Mouse (Mus musculus) heart, embryonic 10.5 days (tissue): ENCODE results near the gene Mamdc2. TPM values are rescaled to one million over a fixed set of nuclear protein-coding genes. Genes with fewer than 3 reads are reported as not detected.
"Not testable (repeated sequence)": the region's sequence is repeated elsewhere in the genome, so short reads cannot be mapped to it uniquely, and the experiment has no call there.

Experiments
- DNase-seq: peaks from one replicate; pipeline ENCODE4 v3.0.0-alpha.2; 2017; ENCODE audit warnings: low spot score
- H3K27ac ChIP-seq: fragments of 300-500 bp; sonication (generic); 2 replicates; pipeline ENCODE4 v1.5.1; 2016; ENCODE audit warnings: mild to moderate bottlenecking
- H3K27me3 ChIP-seq: fragments of 300-500 bp; sonication (generic); 2 replicates; pipeline ENCODE4 v1.6.1; 2016; ENCODE audit warnings: mild to moderate bottlenecking; ENCODE audit not compliant: poor library complexity, insufficient read depth, severe bottlenecking
- H3K36me3 ChIP-seq: fragments of 300-500 bp; sonication (generic); 2 replicates; pipeline ENCODE4 v1.6.1; 2016; ENCODE audit warnings: mild to moderate bottlenecking, moderate library complexity
- H3K4me1 ChIP-seq: fragments of 300-500 bp; sonication (generic); 2 replicates; pipeline ENCODE4 v1.6.1; 2016; ENCODE audit warnings: mild to moderate bottlenecking
- H3K4me3 ChIP-seq: fragments of 300-500 bp; sonication (generic); 2 replicates; pipeline ENCODE4 v1.5.1; 2016; ENCODE audit warnings: mild to moderate bottlenecking, moderate library complexity
- H3K9me3 ChIP-seq: fragments of 300-500 bp; sonication (generic); 2 replicates; pipeline ENCODE4 v1.6.1; 2016; ENCODE audit warnings: mild to moderate bottlenecking, moderate library complexity
- WGBS: fragments of 180-500 bp; shearing (Covaris S2); methylation state at CpG from one replicate; pipeline ENCODE4 v1.1.7; 2016; 5-methylcytosine and 5-hydroxymethylcytosine counted together
- polyA plus RNA-seq: library from polyadenylated mRNA; unstranded; fragments of >200 nt; fragmentation: Nextera tagmentation; extraction: Ambion mirVana; gene quantifications from 2 replicates; pipeline ENCODE4 v1.2.1, GENCODE M21; 2016

Gene Mamdc2
- polyA plus RNA-seq, result 1.6 and 1.8 TPM in 2 replicates

GRCm38 (mm10) chr19:23447988-23448497, at the start of gene Mamdc2:
TSS of gene Mamdc2 (minus strand) at chr19:23448442.
- peak; percentile 77 for DNase-seq
- Histone ChIP-seq H3K4me3 (peak within 1 kb of the TSS; percentile 63), H3K9me3 (peaks cover 3% of the 10 kb centered on the region; the same call in 1 of the 2 replicates), H3K27me3 (no peaks in the 10 kb centered on the region), H3K27ac (peak within 1 kb of the TSS; percentile 77), H3K36me3 (no peaks in the 10 kb centered on the region), H3K4me1 (peaks cover 16% of the 10 kb centered on the region)
- under 1% methylated on average over 19 of the region's 19 CpGs for WGBS

GRCm38 (mm10) chr19:23498011-23498410, 49.8 kb upstream of the Mamdc2 start:
- H3K9me3 ChIP-seq, result no peaks in the 10 kb centered on the region
- no peaks in the 10 kb centered on the region for H3K27me3 ChIP-seq
- H3K36me3 ChIP-seq, result no peaks in the 10 kb centered on the region
- no peaks in the 10 kb centered on the region for H3K4me1 ChIP-seq
- WGBS, result 89% methylated on average over 7 of the region's 7 CpGs
- H3K4me3 ChIP-seq, result no peak overlapping the region
- no peak for DNase-seq
- no peak overlapping the region for H3K27ac ChIP-seq

GRCm38 (mm10) chr19:23497171-23497917, 49.1 kb upstream of the Mamdc2 start:
- Histone ChIP-seq H3K27ac (no peak overlapping the region), H3K4me1 (no peaks in the 10 kb centered on the region), H3K36me3 (no peaks in the 10 kb centered on the region), H3K27me3 (no peaks in the 10 kb centered on the region), H3K9me3 (no peaks in the 10 kb centered on the region), H3K4me3 (no peak overlapping the region)
- 79% methylated on average over 10 of the region's 10 CpGs for WGBS
- DNase-seq, result no peak

GRCm38 (mm10) chr19:23496536-23496935, 48.3 kb upstream of the Mamdc2 start:
- Histone ChIP-seq H3K36me3 (no peaks in the 10 kb centered on the region), H3K27ac (no peak overlapping the region), H3K9me3 (no peaks in the 10 kb centered on the region), H3K4me1 (no peaks in the 10 kb centered on the region), H3K4me3 (no peak overlapping the region), H3K27me3 (no peaks in the 10 kb centered on the region)
- WGBS, result 78% methylated on average over 3 of the region's 3 CpGs
- DNase-seq, result no peak

GRCm38 (mm10) chr19:23492663-23493062, 44.4 kb upstream of the Mamdc2 start:
- DNase-seq, result no peak
- Histone ChIP-seq H3K4me3 (no peak overlapping the region), H3K27ac (no peak overlapping the region), H3K9me3 (no peaks in the 10 kb centered on the region), H3K4me1 (0 out of 2 replicates have a peak, but pooled peaks cover 4% of the 10 kb centered on the region), H3K36me3 (no peaks in the 10 kb centered on the region), H3K27me3 (no peaks in the 10 kb centered on the region)

- not testable (repeated sequence) for H3K36me3 ChIP-seq, H3K4me3 ChIP-seq, H3K4me1 ChIP-seq, DNase-seq, H3K27me3 ChIP-seq, H3K9me3 ChIP-seq, H3K27ac ChIP-seq
- WGBS, result 49% methylated on average over 7 of the region's 7 CpGs
These were observed 42.5 kb upstream of the Mamdc2 start for GRCm38 (mm10) chr19:23490703-23491102.

- H3K9me3 ChIP-seq, result no peaks in the 10 kb centered on the region
- H3K4me3 ChIP-seq, result no peak overlapping the region
- H3K36me3 ChIP-seq, result no peaks in the 10 kb centered on the region
- DNase-seq, result no peak
- 0 out of 2 replicates have a peak, but pooled peaks cover 4% of the 10 kb centered on the region for H3K4me1 ChIP-seq
- H3K27ac ChIP-seq, result peak overlapping the region; percentile 64; the same call in 1 of the 2 replicates
- no peaks in the 10 kb centered on the region for H3K27me3 ChIP-seq
- 32% methylated on average over 8 of the region's 8 CpGs for WGBS
These were observed 41.5 kb upstream of the Mamdc2 start for GRCm38 (mm10) chr19:23489780-23490179.

- no peak overlapping the region for H3K4me3 ChIP-seq
- WGBS, result 94% methylated on average over 1 of the region's 1 CpGs
- H3K27me3 ChIP-seq, result no peaks in the 10 kb centered on the region
- no peaks in the 10 kb centered on the region for H3K36me3 ChIP-seq
- no peak overlapping the region for H3K27ac ChIP-seq
- DNase-seq, result no peak
- no peaks in the 10 kb centered on the region for H3K9me3 ChIP-seq
- 0 out of 2 replicates have a peak, but pooled peaks cover 4% of the 10 kb centered on the region for H3K4me1 ChIP-seq
These were observed 39.2 kb upstream of the Mamdc2 start for GRCm38 (mm10) chr19:23487421-23487820.

GRCm38 (mm10) chr19:23486631-23487270, 38.5 kb upstream of the Mamdc2 start:
- no peak for DNase-seq
- no peak overlapping the region for H3K4me3 ChIP-seq
- H3K4me1 ChIP-seq, result 0 out of 2 replicates have a peak, but pooled peaks cover 4% of the 10 kb centered on the region
- no peaks in the 10 kb centered on the region for H3K9me3 ChIP-seq
- no peak overlapping the region for H3K27ac ChIP-seq
- 79% methylated on average over 6 of the region's 6 CpGs for WGBS
- no peaks in the 10 kb centered on the region for H3K27me3 ChIP-seq
- H3K36me3 ChIP-seq, result no peaks in the 10 kb centered on the region

- Histone ChIP-seq H3K27ac (no peak overlapping the region), H3K27me3 (no peaks in the 10 kb centered on the region), H3K36me3 (no peaks in the 10 kb centered on the region), H3K4me1 (0 out of 2 replicates have a peak, but pooled peaks cover 4% of the 10 kb centered on the region), H3K9me3 (no peaks in the 10 kb centered on the region), H3K4me3 (no peak overlapping the region)
- 80% methylated on average over 7 of the region's 7 CpGs for WGBS
- no peak for DNase-seq
These were observed 37.8 kb upstream of the Mamdc2 start for GRCm38 (mm10) chr19:23485940-23486600.

- not testable (repeated sequence) for H3K27me3 ChIP-seq, H3K4me1 ChIP-seq, H3K9me3 ChIP-seq, H3K27ac ChIP-seq, H3K4me3 ChIP-seq, DNase-seq, H3K36me3 ChIP-seq
- WGBS, result 78% methylated on average over 2 of the region's 2 CpGs
These were observed 34.3 kb upstream of the Mamdc2 start for GRCm38 (mm10) chr19:23482571-23482970.

- H3K27me3 ChIP-seq, result no peaks in the 10 kb centered on the region
- no peak overlapping the region for H3K4me3 ChIP-seq
- H3K36me3 ChIP-seq, result no peaks in the 10 kb centered on the region
- no peak for DNase-seq
- H3K4me1 ChIP-seq, result no peaks in the 10 kb centered on the region; the same call in 1 of the 2 replicates
- no peak overlapping the region for H3K27ac ChIP-seq
- no peaks in the 10 kb centered on the region for H3K9me3 ChIP-seq
These were observed 31.3 kb upstream of the Mamdc2 start for GRCm38 (mm10) chr19:23479597-23479967.
